Mouse (Mus musculus) kidney, embryonic 16.5 days (tissue): ENCODE results near the gene Rassf8. TPM values are rescaled to one million over a fixed set of nuclear protein-coding genes. Genes with fewer than 3 reads are reported as not detected.

ENCODE experiments used
- ATAC-seq: fragments of 200-750 bp; cut with Nextera tagmentation; 2 replicates; pipeline ENCODE4 v1.8.0; 2017; ENCODE audit warnings: moderate TSS enrichment; ENCODE audit not compliant: low FRiP score, low TSS enrichment
- H3K27ac ChIP-seq: fragments of 300-500 bp; sonication (generic); 2 replicates; pipeline ENCODE4 v1.5.1; 2014; ENCODE audit warnings: low read length
- H3K27me3 ChIP-seq: fragments of 300-500 bp; sonication (generic); 2 replicates; pipeline ENCODE4 v1.6.1; 2014; ENCODE audit warnings: low read length, control low read depth, mixed read lengths; ENCODE audit not compliant: insufficient read depth
- H3K36me3 ChIP-seq: fragments of 300-500 bp; sonication (generic); 2 replicates; pipeline ENCODE4 v1.6.1; 2014; ENCODE audit warnings: low read length, control low read depth, mixed read lengths; ENCODE audit not compliant: insufficient read depth
- H3K4me1 ChIP-seq: fragments of 300-500 bp; sonication (generic); 2 replicates; pipeline ENCODE4 v1.6.1; 2014; ENCODE audit warnings: low read length, control low read depth, mixed read lengths; ENCODE audit not compliant: insufficient read depth
- H3K4me2 ChIP-seq: fragments of 300-500 bp; sonication (generic); replicated peaks from 2 replicates; pipeline ENCODE4 v1.6.1; 2014; ENCODE audit warnings: low read depth, low read length
- H3K4me3 ChIP-seq: fragments of 300-500 bp; sonication (generic); 2 replicates; pipeline ENCODE4 v1.5.1; 2014; ENCODE audit warnings: mild to moderate bottlenecking, low read length
- H3K9ac ChIP-seq: fragments of 300-500 bp; sonication (generic); replicated peaks from 2 replicates; pipeline ENCODE4 v1.6.1; 2014; ENCODE audit warnings: low read length
- H3K9me3 ChIP-seq: fragments of 300-500 bp; sonication (generic); 2 replicates; pipeline ENCODE4 v1.6.1; 2016; ENCODE audit warnings: low read length, control low read depth
- WGBS: fragments of 180-500 bp; shearing (Covaris S2); extraction: QIAGEN DNeasy Blood & Tissue Kit; methylation state at CpG from one replicate; pipeline ENCODE4 v1.1.7; 2014; 5-methylcytosine and 5-hydroxymethylcytosine counted together
- polyA plus RNA-seq: library from polyadenylated mRNA; unstranded; fragments of >200 nt; fragmentation: Nextera tagmentation; extraction: Ambion mirVana; gene quantifications from 2 replicates; pipeline ENCODE4 v1.2.1, GENCODE M21; 2015

Rassf8 gene
- polyA plus RNA-seq, 1 experiment from 2014 or later = 4.6 TPM

DNA sequence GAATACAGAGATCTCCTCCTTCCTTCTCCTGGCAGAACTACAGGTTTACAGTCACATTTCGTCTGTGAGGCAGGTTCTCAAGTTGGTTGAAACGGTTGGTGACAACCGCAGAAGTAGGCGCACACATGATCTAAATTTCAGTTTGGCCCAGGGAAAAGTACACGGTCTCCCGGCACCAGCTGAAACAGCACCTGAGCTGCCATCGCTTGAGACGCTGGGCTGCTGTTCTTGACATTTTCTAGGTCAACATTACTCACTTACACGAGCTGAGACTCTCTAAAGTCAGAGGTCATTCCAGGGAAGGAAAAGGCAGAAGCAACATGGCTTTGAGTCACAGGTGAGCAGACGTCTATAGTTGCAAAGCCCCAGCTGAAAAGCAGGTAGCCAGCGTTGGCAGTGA, 105.4 kb downstream of the Rassf8 start:
- Histone ChIP-seq H3K27me3 (no peaks in the 10 kb centered on the region), H3K4me2 (no peak overlapping the region), H3K36me3 (no peaks in the 10 kb centered on the region), H3K4me1 (peaks cover 14% of the 10 kb centered on the region), H3K9ac (no peak overlapping the region), H3K4me3 (no peak overlapping the region), H3K27ac (no peak overlapping the region), H3K9me3 (peaks cover 3% of the 10 kb centered on the region; the same call in 1 of the 2 replicates)
- no peak for ATAC-seq
- 58% methylated on average over 11 of the region's 11 CpGs for WGBS

DNA sequence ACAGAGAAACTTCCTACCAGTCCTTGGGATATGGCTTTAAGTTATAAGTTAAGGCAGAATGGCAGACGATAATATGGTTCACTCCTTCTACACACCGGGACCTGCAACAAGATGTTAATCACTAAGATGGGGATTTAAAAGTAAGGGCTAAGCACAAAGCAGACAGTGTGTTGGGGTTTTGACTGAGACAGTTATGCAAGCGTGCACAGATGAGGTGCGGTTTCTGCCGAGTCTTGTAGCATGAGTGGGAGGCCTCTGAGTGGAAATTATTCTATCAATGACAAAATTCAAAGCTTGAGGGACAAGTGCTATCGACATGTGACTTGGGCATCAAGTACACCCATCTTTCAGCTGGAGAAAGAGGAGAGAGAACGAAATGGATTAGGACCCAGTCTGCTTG, 106.2 kb downstream of the Rassf8 start:
- Histone ChIP-seq H3K4me3 (no peak overlapping the region), H3K27me3 (no peaks in the 10 kb centered on the region), H3K9me3 (peaks cover 3% of the 10 kb centered on the region; the same call in 1 of the 2 replicates), H3K4me2 (no peak overlapping the region), H3K27ac (no peak overlapping the region), H3K36me3 (no peaks in the 10 kb centered on the region), H3K4me1 (peaks cover 14% of the 10 kb centered on the region), H3K9ac (no peak overlapping the region)
- 89% methylated on average over 7 of the region's 7 CpGs for WGBS
- ATAC-seq = no peak

DNA sequence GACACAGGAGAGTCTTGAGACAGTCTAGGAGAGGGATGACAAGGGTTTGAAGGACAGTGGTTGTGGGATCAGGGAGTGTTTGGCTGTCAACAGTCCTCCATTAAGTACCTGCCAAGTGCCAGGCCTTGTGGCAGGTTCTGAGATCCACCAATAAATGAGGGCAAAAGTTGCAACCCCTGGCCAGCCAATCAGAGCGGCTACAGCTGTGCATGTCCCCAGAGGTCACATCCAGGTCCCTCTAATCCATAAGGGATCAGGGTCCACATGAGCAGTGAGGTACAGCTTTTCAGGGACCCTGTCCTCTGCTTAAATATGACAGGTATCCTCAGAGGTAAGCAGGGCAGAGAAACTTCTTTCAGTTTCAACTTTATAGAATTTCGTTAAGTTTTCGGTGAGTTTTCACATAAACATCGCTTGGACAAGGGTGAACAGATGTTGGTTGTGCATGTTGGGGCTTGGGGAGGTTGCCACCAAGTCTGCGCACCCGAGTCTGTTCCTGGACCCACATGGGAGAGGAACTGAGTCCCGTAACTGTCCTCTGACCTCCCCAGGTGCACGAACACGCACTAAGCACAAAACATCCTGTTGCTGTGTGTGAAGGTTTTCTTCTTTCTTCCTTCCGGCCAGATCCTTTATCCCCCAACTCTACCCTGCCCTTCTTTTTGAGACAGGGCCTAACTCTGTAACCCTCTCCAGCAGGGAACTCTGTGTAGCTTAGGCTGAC, 107.0 kb downstream of the Rassf8 start:
- Histone ChIP-seq H3K27ac (no peak overlapping the region), H3K9ac (no peak overlapping the region), H3K9me3 (peaks cover 1% of the 10 kb centered on the region; the same call in 1 of the 2 replicates), H3K27me3 (no peaks in the 10 kb centered on the region), H3K4me2 (no peak overlapping the region), H3K4me3 (no peak overlapping the region), H3K4me1 (peaks cover 14% of the 10 kb centered on the region), H3K36me3 (no peaks in the 10 kb centered on the region)
- no peak for ATAC-seq
- WGBS = 93% methylated on average over 10 of the region's 10 CpGs

DNA sequence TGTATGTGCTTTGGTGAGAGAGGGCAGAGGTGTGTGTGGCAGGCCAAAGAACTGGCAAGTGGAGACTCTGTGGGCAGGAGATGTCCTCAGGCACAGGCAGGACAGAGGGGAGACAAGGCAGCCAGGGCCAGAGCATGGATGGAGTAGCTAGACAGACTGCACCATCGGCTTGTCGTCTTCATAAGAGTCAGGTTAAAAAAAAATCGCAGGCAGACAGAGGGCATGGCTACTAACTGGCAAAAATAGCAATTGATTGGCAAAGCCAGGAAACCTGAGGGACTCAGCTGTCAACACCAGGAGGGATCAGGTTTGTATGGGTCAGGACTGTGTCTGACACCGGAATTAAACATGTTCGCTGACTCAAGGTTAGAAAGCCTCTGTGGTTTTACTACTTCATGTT, 108.2 kb downstream of the Rassf8 start:
- no peak overlapping the region for H3K9ac ChIP-seq
- no peaks in the 10 kb centered on the region for H3K36me3 ChIP-seq
- peaks cover 14% of the 10 kb centered on the region for H3K4me1 ChIP-seq
- no peak overlapping the region for H3K4me3 ChIP-seq
- 56% methylated on average over 5 of the region's 5 CpGs for WGBS
- H3K4me2 ChIP-seq = no peak overlapping the region
- no peaks in the 10 kb centered on the region for H3K9me3 ChIP-seq
- no peak for ATAC-seq
- H3K27me3 ChIP-seq = no peaks in the 10 kb centered on the region
- no peak overlapping the region for H3K27ac ChIP-seq

DNA sequence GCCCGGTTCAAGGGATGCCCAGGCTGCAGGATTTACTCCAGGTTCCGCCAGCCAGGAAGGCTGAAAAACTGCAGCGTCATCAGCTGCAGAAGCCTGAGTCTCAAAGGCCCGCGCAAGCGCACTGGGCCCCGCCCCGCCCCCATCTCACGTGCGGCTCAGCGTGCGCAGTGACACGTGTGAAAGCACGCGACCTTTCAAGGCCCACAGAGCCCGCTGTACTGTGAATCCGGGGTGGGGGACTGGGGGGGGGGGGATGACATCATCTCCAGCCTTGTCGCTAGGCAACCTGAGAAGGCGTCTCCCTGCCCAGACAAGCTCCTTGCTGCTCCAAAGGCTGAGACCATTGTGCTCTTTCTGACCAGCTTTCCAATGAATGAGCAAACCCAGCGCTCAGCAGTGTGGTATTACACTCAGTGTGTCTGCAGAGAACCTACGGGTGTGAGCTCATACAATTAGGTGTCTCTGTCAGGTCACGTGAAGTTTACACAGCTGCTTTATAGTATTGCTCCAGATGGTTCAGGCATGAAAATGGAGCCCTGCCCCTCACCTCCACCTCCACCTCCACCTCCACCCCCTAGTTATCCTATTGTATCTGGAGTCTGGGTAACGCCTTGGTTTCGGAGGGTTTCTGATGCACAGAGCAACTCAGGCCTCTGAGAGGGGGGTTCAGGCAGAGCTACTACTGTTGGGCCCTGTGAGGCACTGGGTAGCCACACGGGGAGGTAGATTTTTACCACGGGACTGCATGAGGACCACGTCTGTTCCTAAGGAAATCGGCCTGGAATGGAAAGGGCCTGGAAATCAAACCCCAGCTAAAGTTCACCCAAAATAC, 109.4 kb downstream of the Rassf8 start:
- ATAC-seq = peak; percentile 93
- 9% methylated on average over 28 of the region's 28 CpGs for WGBS

DNA sequence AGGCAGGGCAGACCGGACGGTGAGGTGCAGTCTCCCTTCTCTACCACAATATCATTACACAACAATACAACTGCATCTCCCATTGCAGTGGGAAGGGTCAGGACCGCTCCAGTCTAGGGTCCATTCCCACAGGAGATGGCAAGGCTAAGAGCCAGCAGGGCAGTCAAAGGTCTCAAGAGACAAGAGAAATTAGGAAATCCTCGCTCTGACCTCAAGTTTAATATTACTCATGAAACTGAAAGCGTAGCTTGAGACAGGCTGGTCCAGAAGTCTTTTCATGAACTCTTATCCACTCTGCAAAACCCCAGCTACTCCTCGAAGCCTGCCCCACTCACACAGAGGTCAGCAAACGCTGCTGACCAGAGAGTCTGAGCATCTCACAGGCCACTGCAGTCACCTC, 110.9 kb downstream of the Rassf8 start:
- H3K36me3 ChIP-seq = no peaks in the 10 kb centered on the region
- WGBS = 89% methylated on average over 7 of the region's 7 CpGs
- no peaks in the 10 kb centered on the region for H3K9me3 ChIP-seq
- no peak overlapping the region for H3K4me2 ChIP-seq
- no peak for ATAC-seq
- no peak overlapping the region for H3K9ac ChIP-seq
- H3K4me1 ChIP-seq = peaks cover 14% of the 10 kb centered on the region
- no peak overlapping the region for H3K27ac ChIP-seq
- no peak overlapping the region for H3K4me3 ChIP-seq
- peaks cover 13% of the 10 kb centered on the region for H3K27me3 ChIP-seq

More for the DNA sequence above, 109.4 kb downstream of the Rassf8 start:
- Histone ChIP-seq H3K9ac (peak overlapping the region; percentile 35; the same call in 1 of the 2 replicates), H3K9me3 (no peaks in the 10 kb centered on the region), H3K27ac (peak overlapping the region; percentile 1; the same call in 1 of the 2 replicates), H3K27me3 (0 out of 2 replicates have a peak, but pooled peaks cover 2% of the 10 kb centered on the region), H3K4me1 (peaks cover 14% of the 10 kb centered on the region), H3K4me2 (peak overlapping the region; percentile 55), H3K36me3 (no peaks in the 10 kb centered on the region), H3K4me3 (peak overlapping the region; percentile 33)

DNA sequence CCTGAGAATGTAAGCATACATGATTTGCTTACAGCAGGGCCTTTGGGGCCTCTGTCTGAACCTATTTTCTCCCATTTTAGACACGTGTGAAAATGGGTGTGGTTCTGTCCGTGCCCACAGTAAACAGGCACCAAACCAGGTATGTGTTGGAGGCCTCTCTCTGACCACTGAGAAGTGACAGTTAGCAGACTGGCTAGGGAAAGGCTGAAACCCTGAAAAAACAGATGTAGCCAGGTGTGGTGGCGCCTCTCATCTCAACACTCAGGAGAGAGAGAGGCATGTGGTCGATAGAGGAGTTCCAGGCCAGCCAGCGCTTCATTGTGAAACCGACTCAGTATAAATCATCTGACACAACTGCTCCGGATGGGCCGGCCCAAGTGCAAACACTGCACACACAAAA, 111.9 kb downstream of the Rassf8 start:
- Histone ChIP-seq H3K9me3 (no peaks in the 10 kb centered on the region), H3K4me2 (no peak overlapping the region), H3K27ac (no peak overlapping the region), H3K36me3 (no peaks in the 10 kb centered on the region), H3K9ac (no peak overlapping the region), H3K27me3 (peaks cover 23% of the 10 kb centered on the region), H3K4me3 (no peak overlapping the region), H3K4me1 (peaks cover 20% of the 10 kb centered on the region)
- WGBS = 39% methylated on average over 8 of the region's 8 CpGs
- ATAC-seq = no peak

DNA sequence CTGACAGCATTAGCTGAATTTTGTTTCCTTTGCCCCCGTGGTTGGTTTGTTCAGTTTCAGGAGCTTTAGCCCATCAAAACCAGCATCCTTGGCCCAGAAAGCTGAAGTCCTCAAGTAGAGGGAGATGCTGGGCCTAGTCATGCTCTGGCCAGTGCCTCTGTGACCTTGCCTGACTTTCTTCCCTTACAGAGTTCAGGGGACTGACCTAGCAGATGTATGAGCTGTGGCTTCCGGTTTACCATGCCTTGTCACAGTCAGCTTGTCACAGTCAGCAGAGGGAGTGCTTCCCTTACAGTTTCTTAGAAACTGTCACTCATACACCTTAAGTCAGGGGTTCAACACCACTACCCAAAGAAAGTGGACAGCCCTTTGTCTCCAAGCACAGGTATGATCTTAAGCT, 113.8 kb downstream of the Rassf8 start:
- H3K9me3 ChIP-seq = no peaks in the 10 kb centered on the region
- no peak overlapping the region for H3K9ac ChIP-seq
- peaks cover 33% of the 10 kb centered on the region for H3K4me1 ChIP-seq
- H3K27ac ChIP-seq = no peak overlapping the region
- H3K36me3 ChIP-seq = no peaks in the 10 kb centered on the region
- H3K4me2 ChIP-seq = no peak overlapping the region
- no peak for ATAC-seq
- WGBS = 40% methylated on average over 2 of the region's 2 CpGs
- H3K27me3 ChIP-seq = peaks cover 42% of the 10 kb centered on the region
- no peak overlapping the region for H3K4me3 ChIP-seq

DNA sequence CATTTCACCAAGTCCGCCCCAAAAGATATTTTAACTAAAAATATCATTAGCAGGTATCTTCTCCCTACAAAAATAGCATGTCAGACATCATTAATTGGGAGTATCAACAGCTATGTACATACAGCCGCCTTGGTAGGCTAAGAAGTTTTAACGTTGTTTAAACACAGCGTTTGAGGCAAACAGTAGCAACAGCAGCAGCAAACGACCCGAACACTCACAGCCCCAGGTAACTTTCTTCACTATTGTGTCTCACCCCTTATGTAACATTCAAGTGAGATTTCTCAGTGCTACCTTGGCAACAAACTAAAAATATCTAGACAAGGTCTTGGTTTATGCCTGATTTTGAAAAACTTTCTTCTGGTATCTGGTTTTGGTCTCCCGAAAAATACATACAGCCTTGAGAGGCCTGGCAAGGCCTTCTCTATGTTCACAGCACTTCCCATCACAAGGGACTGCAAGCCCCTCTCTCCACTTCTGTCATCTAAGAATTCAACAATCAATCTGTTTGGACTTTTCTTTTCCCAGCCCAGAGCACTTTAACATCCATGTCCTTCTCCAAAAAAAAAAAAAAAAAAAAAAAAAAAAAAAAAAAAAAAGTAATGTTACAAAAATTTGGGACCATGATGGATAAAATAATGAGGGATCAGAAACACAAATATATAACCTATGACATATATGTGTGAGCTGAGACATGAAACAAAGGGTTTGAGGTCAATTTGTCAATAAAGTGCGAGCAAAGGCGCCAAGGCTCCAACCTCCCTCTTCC, 115.1 kb downstream of the Rassf8 start:
- Histone ChIP-seq H3K4me1 (peaks cover 30% of the 10 kb centered on the region), H3K9ac (no peak overlapping the region), H3K27me3 (peaks cover 44% of the 10 kb centered on the region), H3K4me2 (no peak overlapping the region), H3K36me3 (no peaks in the 10 kb centered on the region), H3K9me3 (no peaks in the 10 kb centered on the region), H3K27ac (no peak overlapping the region), H3K4me3 (no peak overlapping the region)
- ATAC-seq = no peak
- WGBS = 81% methylated on average over 9 of the region's 9 CpGs
